Mouse (Mus musculus): ENCODE data around the gene Gucy2c.

The Gucy2c gene

GRCm38 (mm10) chr6:136660831-136661705 lies 120.5 kb downstream of the Gucy2c start:
- no peak for DNase-seq

DNA sequence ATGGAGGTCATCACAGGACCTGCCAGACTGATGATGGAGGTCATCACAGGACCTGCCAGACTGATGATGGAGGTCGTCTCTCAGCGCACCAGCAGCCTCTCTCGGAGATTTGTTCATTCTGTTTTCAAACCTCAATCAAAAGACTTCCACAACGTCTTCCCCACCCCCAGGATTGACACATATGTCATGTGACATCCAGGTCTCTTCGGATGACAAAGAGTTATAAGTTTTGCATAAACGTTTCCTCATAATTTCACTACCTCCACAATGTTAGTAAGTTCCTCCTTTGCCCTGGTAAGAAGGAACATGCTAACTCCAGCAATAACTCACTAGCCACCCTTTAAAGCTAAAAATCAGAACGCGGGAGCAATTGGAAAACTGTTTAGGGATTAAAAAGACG lies 122.3 kb downstream of the Gucy2c start:
- no peak for DNase-seq

DNA sequence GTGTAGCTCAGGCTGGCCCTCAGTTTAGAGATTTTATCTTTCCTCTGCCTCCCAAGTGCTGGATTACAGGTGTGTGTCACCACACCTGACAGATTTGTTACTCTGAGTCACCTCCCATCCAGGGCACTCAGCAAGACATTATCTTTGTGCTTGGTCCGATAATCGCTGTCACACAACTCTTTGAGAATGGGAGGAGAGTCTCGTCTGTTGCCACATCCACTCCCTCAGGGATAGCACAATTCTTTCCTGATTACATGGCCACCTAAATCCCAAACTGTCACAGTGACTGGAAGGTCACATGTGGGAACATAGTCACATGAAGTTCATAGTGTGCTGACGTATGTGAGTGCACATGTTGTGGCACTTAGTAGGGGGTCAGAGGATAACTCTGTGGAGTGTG lies 123.3 kb downstream of the Gucy2c start:
- DNase-seq: no peak

GRCm38 (mm10) chr6:136655786-136656185 lies 125.8 kb downstream of the Gucy2c start:
- no peak for DNase-seq

DNA sequence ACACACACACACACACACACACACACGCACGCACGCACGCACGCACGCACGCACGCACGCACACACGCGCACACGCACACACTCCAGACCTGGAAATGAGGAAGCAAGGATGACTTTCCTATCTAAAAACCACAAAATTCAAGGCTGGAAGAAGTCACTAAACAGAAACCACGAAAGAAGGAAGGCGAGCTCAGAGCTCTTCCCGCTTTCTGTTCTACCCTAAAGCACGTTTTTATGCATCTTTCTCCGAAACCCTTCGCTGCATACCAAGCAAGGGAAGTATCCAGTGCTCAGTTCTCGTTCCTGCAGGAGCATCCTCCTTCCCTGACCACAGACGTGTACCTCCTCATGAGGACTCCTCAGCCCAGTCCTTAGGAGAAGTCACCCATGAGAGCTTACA lies 127.1 kb downstream of the Gucy2c start:
- DNase-seq: no peak

DNA sequence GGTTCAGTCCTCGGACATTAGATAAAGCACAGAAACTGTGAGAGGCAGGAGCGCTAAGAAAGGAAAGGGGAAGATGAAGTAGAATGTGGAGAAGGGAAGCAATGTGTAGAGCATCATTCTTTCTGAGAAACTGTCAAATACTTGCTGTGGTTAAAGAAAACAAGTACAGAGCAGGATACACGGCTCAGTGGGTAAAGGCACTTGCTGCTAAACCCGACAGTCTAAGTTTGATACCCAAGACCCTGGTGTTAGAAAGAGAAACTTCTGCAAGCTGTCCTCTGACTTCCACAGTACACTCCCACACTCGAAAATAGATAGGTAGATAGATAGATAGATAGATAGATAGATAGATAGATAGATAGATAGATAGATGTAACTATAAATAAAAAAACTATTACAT lies 128.2 kb downstream of the Gucy2c start:
- DNase-seq: no peak

DNA sequence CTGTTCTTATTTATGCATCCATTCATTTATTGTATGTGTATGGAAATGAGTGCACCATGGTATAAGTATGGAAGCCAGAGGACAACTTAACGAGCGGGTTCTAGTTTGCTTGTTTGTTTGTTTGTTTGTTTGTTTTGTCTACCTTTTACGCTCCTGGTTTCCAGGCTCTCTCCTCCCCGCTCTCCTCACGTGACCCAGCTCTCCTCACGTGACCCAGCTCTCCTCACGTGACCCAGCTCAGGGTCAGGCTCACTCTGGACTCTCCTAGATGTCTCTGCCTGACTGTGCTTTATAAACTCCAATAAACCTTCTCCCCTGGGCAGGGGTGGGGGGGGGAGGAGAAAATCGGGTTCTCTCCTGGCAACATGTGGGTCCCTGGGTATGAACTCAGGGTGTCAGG lies 130.9 kb downstream of the Gucy2c start:
- no peak for DNase-seq

DNA sequence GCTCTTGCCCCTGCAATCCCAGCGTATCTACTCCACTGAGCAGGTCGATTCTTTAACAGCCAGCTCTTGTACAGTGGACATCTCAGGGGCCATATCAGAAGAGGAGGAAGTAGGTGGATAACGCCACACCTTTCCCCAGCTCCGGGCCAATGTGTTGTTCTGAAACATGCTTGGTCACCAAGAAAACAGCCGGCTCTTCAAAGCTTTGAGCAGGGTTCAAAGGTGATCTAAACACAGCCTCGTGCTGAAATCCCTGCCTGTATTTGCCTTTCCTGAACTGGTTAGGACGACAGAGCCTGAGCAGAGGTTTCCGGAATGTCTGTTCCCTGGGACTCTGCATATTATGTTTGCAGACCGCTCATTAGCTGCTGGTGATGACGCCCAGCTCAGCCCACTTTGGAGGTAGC lies 134.1 kb downstream of the Gucy2c start:
- no peak for DNase-seq

Measured in right cerebral cortex, postnatal 25 days (tissue).